In genomic region chr7:130602804-130603203, GRCm38 (mm10) we compare ENCODE assay signal across 24 mouse cellular contexts.
"Had no signal": no experiment of that assay in that cellular context is flagged by ENCODE, and none has a peak within 500 bp of the region (broad histone marks: within the 10 kb centered on the region; RNA-seq: fewer than 3 reads in every experiment).

No protein-coding gene starts in this region.

- H3K4me3 ChIP-seq: forebrain, embryonic 15.5 days; heart, embryonic 13.5 days; heart, embryonic 15.5 days; hindbrain, embryonic 13.5 days; hindbrain, embryonic 15.5 days; layer of hippocampus, adult 2 months; left cerebral cortex, adult 2 months; limb, embryonic 10.5 days; limb, embryonic 12.5 days; liver, embryonic 13.5 days; liver, embryonic 15.5 days had no signal

- H3K9ac ChIP-seq: forebrain, embryonic 15.5 days; forebrain, postnatal 0 days; heart, embryonic 13.5 days; heart, embryonic 15.5 days; hindbrain, embryonic 13.5 days; hindbrain, embryonic 15.5 days; limb, embryonic 12.5 days; liver, embryonic 13.5 days; liver, embryonic 15.5 days had no signal

- ATAC-seq: forebrain, embryonic 15.5 days; forebrain, postnatal 0 days; hindbrain, postnatal 0 days had no signal

- H3K36me3 ChIP-seq: forebrain, embryonic 15.5 days; heart, embryonic 13.5 days; heart, embryonic 15.5 days; hindbrain, embryonic 13.5 days; hindbrain, embryonic 15.5 days; limb, embryonic 10.5 days; limb, embryonic 12.5 days; liver, embryonic 13.5 days; liver, embryonic 15.5 days had no signal

- DNase-seq: forebrain, postnatal 0 days; gastrocnemius, postnatal 14 days; gastrocnemius, postnatal 36 days; heart, adult 18-20 months; heart, postnatal 14 days; heart, postnatal 36 days; kidney, adult 8-10 months; kidney, postnatal 14 days; kidney, postnatal 4 days; liver; liver, embryonic 13.5 days had no signal

- H3K27me3 ChIP-seq: forebrain, embryonic 15.5 days; heart, embryonic 13.5 days; heart, embryonic 15.5 days; hindbrain, embryonic 13.5 days; hindbrain, embryonic 15.5 days; liver, embryonic 13.5 days; liver, embryonic 15.5 days had no signal

- H3K27ac ChIP-seq: forebrain, embryonic 15.5 days; heart, embryonic 13.5 days; heart, embryonic 15.5 days; hindbrain, embryonic 13.5 days; hindbrain, embryonic 15.5 days; hindbrain, postnatal 0 days; layer of hippocampus, adult 2 months; left cerebral cortex, adult 2 months; limb, embryonic 10.5 days; limb, embryonic 12.5 days; liver, embryonic 13.5 days; liver, embryonic 15.5 days had no signal

- H3K9me3 ChIP-seq: forebrain, embryonic 15.5 days; heart, embryonic 13.5 days; heart, embryonic 15.5 days; hindbrain, embryonic 13.5 days; hindbrain, embryonic 15.5 days; limb, embryonic 10.5 days; limb, embryonic 12.5 days; liver, embryonic 13.5 days; liver, embryonic 15.5 days had no signal

- H3K4me2 ChIP-seq: forebrain, embryonic 15.5 days; heart, embryonic 11.5 days; heart, embryonic 13.5 days; heart, embryonic 15.5 days; hindbrain, embryonic 13.5 days; hindbrain, embryonic 15.5 days; limb, embryonic 12.5 days; liver, embryonic 11.5 days; liver, embryonic 13.5 days; liver, embryonic 15.5 days had no signal

- H3K4me1 ChIP-seq: heart, embryonic 13.5 days; heart, embryonic 15.5 days; hindbrain, embryonic 13.5 days; hindbrain, embryonic 15.5 days; liver, embryonic 13.5 days; liver, embryonic 15.5 days had no signal
